Mouse (Mus musculus) lung, postnatal 0 days (tissue): Measurements from ENCODE around the gene Cers6. TPM values are rescaled to one million over a fixed set of nuclear protein-coding genes. Genes with fewer than 3 reads are reported as not detected.

Experiments used
- ATAC-seq: fragments of 200-750 bp; cut with Nextera tagmentation; 2 replicates; pipeline ENCODE4 v1.8.0; 2017; ENCODE audit warnings: moderate library complexity
- DNase-seq: peaks from one replicate; pipeline ENCODE4 v3.0.0-alpha.2; 2016; ENCODE audit warnings: low spot score
- H3K27ac ChIP-seq: fragments of 300-500 bp; sonication (generic); 2 replicates; pipeline ENCODE4 v1.5.1; 2014; ENCODE audit warnings: antibody characterized with exemption, mild to moderate bottlenecking, low read length, mixed read lengths
- H3K27me3 ChIP-seq: fragments of 300-500 bp; sonication (generic); replicated peaks from 2 replicates; pipeline ENCODE4 v1.6.1; 2014; ENCODE audit warnings: low read length, mixed read lengths; ENCODE audit not compliant: insufficient read depth
- H3K36me3 ChIP-seq: fragments of 300-500 bp; sonication (generic); 2 replicates; pipeline ENCODE4 v1.6.1; 2014; ENCODE audit warnings: low read length, mixed read lengths; ENCODE audit not compliant: insufficient read depth
- H3K4me1 ChIP-seq: fragments of 300-500 bp; sonication (generic); 2 replicates; pipeline ENCODE4 v1.6.1; 2014; ENCODE audit warnings: antibody characterized with exemption, low read depth, low read length, mixed read lengths; ENCODE audit not compliant: insufficient read depth
- H3K4me2 ChIP-seq: fragments of 300-500 bp; sonication (generic); replicated peaks from 2 replicates; pipeline ENCODE4 v1.6.1; 2014; ENCODE audit warnings: low read depth, mild to moderate bottlenecking, low read length, moderate library complexity, mixed read lengths
- H3K4me3 ChIP-seq: fragments of 300-500 bp; sonication (generic); 2 replicates; pipeline ENCODE4 v1.5.1; 2014; ENCODE audit warnings: low read depth, low read length
- H3K9ac ChIP-seq: fragments of 300-500 bp; sonication (generic); replicated peaks from 2 replicates; pipeline ENCODE4 v1.6.1; 2014; ENCODE audit warnings: low read depth, mild to moderate bottlenecking
- H3K9me3 ChIP-seq: fragments of 300-500 bp; sonication (generic); 2 replicates; pipeline ENCODE4 v1.6.1; 2016; ENCODE audit warnings: low read length, mixed read lengths
- CTCF ChIP-seq: IDR thresholded peaks from 2 replicates; pipeline ENCODE4 v1.5.1; 2016; ENCODE audit warnings: antibody characterized with exemption, mild to moderate bottlenecking
- EP300 ChIP-seq: IDR thresholded peaks from 2 replicates; pipeline ENCODE4 v1.6.1; 2016; ENCODE audit warnings: antibody characterized with exemption, mild to moderate bottlenecking, control low read depth
- WGBS: fragments of 180-500 bp; shearing (Covaris S2); extraction: QIAGEN DNeasy Blood & Tissue Kit; methylation state at CpG from one replicate; pipeline ENCODE4 v1.1.7; 2014; 5-methylcytosine and 5-hydroxymethylcytosine counted together
- polyA plus RNA-seq: library from polyadenylated mRNA; unstranded; fragments of >200 nt; fragmentation: Nextera tagmentation; extraction: Ambion mirVana; gene quantifications from 2 replicates; pipeline ENCODE4 v1.2.1, GENCODE M21; 2015

Cers6 gene
- polyA plus RNA-seq, 1 experiment from 2014 or later = 9.6 TPM

DNA sequence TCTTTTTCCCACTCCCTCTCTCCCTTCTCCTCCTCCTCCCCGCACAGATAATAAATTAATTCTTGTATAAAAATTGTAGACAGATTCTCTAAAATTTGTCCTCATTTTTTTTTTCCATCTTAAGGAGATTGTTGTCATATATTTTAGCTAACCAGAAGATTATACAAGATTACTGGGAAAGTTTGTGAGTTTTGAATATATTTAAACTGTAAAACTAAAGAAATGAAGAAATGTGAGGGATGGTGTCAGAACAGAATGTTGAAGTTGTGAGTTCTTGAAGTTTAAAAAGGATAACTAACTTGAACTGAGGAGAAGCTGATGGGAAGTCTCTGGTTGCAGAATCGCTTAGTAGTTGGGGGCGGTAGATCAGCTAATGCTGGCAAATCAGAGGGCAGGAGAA, 76.6 kb downstream of the Cers6 start:
- H3K9me3 ChIP-seq = no peaks in the 10 kb centered on the region
- H3K4me2 ChIP-seq = no peak overlapping the region
- H3K4me1 ChIP-seq = no peaks in the 10 kb centered on the region
- ATAC-seq = no peak
- no peak for DNase-seq
- H3K36me3 ChIP-seq = no peaks in the 10 kb centered on the region
- TF ChIP-seq CTCF (no peak), EP300 (no peak)
- WGBS = 94% methylated on average over 3 of the region's 3 CpGs
- H3K27ac ChIP-seq = no peak overlapping the region
- H3K4me3 ChIP-seq = no peak overlapping the region
- H3K9ac ChIP-seq = no peak overlapping the region
- H3K27me3 ChIP-seq = no peaks in the 10 kb centered on the region

GRCm38 (mm10) chr2:68944898-68945297, 83.7 kb downstream of the Cers6 start:
- Histone ChIP-seq H3K27me3 (no peaks in the 10 kb centered on the region), H3K9ac (no peak overlapping the region), H3K36me3 (no peaks in the 10 kb centered on the region), H3K4me3 (no peak overlapping the region), H3K4me1 (no peaks in the 10 kb centered on the region), H3K27ac (no peak overlapping the region), H3K4me2 (no peak overlapping the region), H3K9me3 (no peaks in the 10 kb centered on the region)
- DNase-seq = peak; percentile 10
- no peak for ATAC-seq
- 31% methylated on average over 2 of the region's 2 CpGs for WGBS
- no peak for TF ChIP-seq EP300
- TF ChIP-seq CTCF = no peak

DNA sequence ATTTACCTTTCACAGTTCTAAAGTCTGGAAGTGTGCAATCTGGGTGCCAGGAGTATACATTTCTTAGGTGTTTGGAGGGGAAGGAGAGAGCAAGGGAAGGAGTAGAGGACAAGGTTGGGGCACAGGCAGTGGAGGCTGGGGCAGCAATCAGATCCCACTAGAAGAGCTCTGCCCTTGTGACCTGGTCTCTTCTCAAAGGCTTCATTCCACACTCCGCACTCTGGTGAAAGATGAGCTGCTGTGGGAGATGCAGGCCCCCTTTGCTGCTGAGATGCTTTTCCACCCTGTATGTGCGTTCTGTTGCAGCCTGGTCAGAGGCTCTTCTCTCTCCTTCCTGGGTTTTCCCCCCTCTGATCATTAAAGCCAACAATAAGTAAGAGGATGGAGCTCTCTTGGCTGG, 84.7 kb downstream of the Cers6 start:
- Histone ChIP-seq H3K4me2 (no peak overlapping the region), H3K36me3 (no peaks in the 10 kb centered on the region), H3K27ac (no peak overlapping the region), H3K27me3 (no peaks in the 10 kb centered on the region), H3K9ac (no peak overlapping the region), H3K4me3 (no peak overlapping the region), H3K4me1 (no peaks in the 10 kb centered on the region), H3K9me3 (no peaks in the 10 kb centered on the region)
- 70% methylated on average over 2 of the region's 2 CpGs for WGBS
- ATAC-seq = no peak
- DNase-seq = no peak
- TF ChIP-seq EP300 (no peak), CTCF (no peak)

DNA sequence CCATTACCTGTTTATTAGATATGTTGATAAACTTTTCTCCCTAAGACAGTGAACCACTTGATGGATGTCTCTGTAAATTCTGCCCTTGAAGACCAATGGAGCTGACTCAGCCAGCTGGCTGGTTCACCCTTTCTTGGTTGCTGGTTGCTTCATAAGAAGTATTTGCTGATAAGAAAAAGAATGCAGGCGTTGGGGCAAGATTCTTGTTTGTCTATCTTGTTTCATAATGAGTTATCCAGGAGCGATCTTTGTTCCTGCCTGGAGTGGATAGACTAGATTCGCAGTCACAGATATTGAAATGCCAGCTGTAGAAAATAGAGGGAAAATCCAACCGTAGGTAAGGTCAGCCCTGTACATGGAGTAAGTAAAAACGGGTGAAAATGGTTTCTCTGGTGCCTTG, 85.6 kb downstream of the Cers6 start:
- ATAC-seq (no peak), DNase-seq (no peak)
- no peaks in the 10 kb centered on the region for H3K27me3 ChIP-seq
- TF ChIP-seq EP300 (no peak), CTCF (no peak)
- no peak overlapping the region for H3K9ac ChIP-seq
- 60% methylated on average over 5 of the region's 5 CpGs for WGBS
- no peak overlapping the region for H3K4me3 ChIP-seq
- no peak overlapping the region for H3K27ac ChIP-seq
- H3K9me3 ChIP-seq = no peaks in the 10 kb centered on the region
- no peak overlapping the region for H3K4me2 ChIP-seq
- no peaks in the 10 kb centered on the region for H3K4me1 ChIP-seq
- no peaks in the 10 kb centered on the region for H3K36me3 ChIP-seq

- Histone ChIP-seq H3K9me3 (no peaks in the 10 kb centered on the region), H3K4me2 (no peak overlapping the region), H3K9ac (no peak overlapping the region), H3K27ac (no peak overlapping the region), H3K4me3 (no peak overlapping the region), H3K27me3 (no peaks in the 10 kb centered on the region), H3K36me3 (no peaks in the 10 kb centered on the region), H3K4me1 (no peaks in the 10 kb centered on the region)
- ATAC-seq = no peak
- no peak for DNase-seq
- WGBS = 78% methylated on average over 2 of the region's 2 CpGs
- TF ChIP-seq CTCF = no peak
- TF ChIP-seq EP300 = no peak
Observed at GRCm38 (mm10) chr2:68949137-68949536, 87.9 kb downstream of the Cers6 start.

DNA sequence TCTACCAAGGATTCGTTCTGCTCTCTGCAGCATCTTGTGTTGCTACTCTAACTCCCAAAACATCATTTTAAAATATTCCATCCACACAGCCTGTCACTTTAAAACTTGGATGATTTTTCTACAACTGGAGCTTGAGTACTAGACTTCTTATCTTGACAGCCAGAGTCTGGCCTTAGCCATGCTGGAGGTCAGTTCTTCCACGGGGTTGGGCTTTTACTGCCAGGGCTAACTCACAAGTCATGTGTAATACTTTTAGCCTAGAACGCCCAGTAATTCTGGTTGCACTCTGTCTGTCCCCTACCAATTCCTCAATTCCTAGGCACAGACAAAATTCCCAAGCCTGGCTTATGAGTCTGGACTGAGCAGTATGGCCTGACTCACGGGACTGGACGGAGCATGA, 88.5 kb downstream of the Cers6 start:
- WGBS = 69% methylated on average over 5 of the region's 5 CpGs
- H3K4me1 ChIP-seq = no peaks in the 10 kb centered on the region
- no peak overlapping the region for H3K4me3 ChIP-seq
- H3K9me3 ChIP-seq = no peaks in the 10 kb centered on the region
- no peak overlapping the region for H3K27ac ChIP-seq
- DNase-seq (no peak), ATAC-seq (no peak)
- no peak overlapping the region for H3K9ac ChIP-seq
- TF ChIP-seq EP300 = no peak
- TF ChIP-seq CTCF = no peak
- H3K27me3 ChIP-seq = no peaks in the 10 kb centered on the region
- H3K4me2 ChIP-seq = no peak overlapping the region
- H3K36me3 ChIP-seq = no peaks in the 10 kb centered on the region

DNA sequence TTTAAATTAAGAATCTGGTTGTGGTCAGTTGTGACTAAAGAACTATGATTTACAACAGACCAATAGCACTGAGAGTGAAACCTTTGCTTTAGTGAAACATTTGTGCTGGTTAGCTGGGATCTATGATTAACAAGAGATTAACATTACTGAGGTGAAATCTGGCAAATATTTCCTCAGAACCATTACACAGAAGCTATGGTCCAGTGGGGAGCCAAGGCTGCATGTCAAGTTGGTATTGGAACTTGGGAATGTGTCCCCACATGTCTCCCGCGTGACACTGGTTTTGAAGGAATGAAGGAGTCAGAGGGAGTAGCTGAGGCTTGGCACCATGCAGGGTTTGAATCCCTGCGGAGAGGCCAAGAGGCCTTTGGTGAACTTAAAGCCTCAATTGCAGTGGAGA, 90.5 kb downstream of the Cers6 start:
- DNase-seq = no peak
- Histone ChIP-seq H3K27me3 (no peaks in the 10 kb centered on the region), H3K9ac (no peak overlapping the region), H3K9me3 (no peaks in the 10 kb centered on the region), H3K4me1 (no peaks in the 10 kb centered on the region), H3K36me3 (no peaks in the 10 kb centered on the region), H3K4me2 (no peak overlapping the region), H3K4me3 (no peak overlapping the region), H3K27ac (no peak overlapping the region)
- WGBS = 93% methylated on average over 3 of the region's 3 CpGs
- no peak for ATAC-seq
- TF ChIP-seq EP300 (no peak), CTCF (no peak)
